Mouse (Mus musculus): ENCODE data around the gene Tex26.

The Tex26 gene

GRCm38 (mm10) chr5:149439531-149440179 is at the start of gene Tex26:
Tex26 (plus strand) TSS chr5:149439660.
- peak; percentile 36 to 63 for DNase-seq

- no peak for DNase-seq
These were observed 47.7 kb upstream of the Tex26 start for GRCm38 (mm10) chr5:149391574-149392375.

GRCm38 (mm10) chr5:149392420-149392988 is 47.0 kb upstream of the Tex26 start:
- no peak for DNase-seq

GRCm38 (mm10) chr5:149401446-149401975 is 37.9 kb upstream of the Tex26 start:
- no peak for DNase-seq

DNA sequence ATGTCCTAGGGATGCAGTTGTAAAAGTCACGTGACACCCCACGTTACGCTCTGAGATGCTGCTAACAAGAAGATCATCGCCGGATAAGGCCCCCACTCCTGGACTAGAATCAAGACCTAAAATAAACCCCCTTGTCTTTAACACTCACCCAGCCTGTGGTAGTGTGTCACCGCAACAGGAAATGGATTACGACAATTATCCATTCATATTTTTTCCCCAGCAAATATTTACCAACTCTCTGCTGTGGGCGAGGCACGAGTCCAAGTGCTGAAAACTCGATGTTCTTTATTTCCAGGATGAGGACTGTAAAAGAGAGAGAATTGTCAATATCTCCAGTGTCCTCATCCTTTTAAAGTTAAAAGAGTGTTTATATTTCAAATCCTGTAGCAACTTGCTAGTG is 37.4 kb upstream of the Tex26 start:
- DNase-seq: no peak

DNA sequence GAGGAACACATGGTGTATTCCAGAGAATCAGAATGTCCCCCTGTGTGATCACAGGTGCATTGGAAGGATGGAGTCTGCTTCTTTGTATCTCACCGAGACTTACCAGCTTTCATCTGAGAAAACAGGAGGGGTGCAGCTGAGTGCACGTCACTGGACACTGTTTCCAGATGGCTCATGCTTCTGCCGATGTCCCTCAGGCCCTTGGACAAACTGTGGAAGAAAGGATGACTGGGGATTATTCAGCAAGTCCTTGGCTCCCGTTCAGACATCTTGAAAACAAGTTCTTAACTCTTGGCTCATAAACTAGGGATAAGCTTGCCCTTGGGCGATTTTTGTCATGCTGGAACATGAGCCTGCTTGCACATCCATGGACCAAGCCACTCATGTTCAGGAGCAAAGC is 36.1 kb upstream of the Tex26 start:
- peak in 1 of 2 experiments; percentile 43 for DNase-seq

GRCm38 (mm10) chr5:149404710-149405109 is 34.8 kb upstream of the Tex26 start:
- no peak for DNase-seq

GRCm38 (mm10) chr5:149406791-149407276 is 32.6 kb upstream of the Tex26 start:
- DNase-seq: no peak

- DNase-seq: no peak
These were observed 30.0 kb upstream of the Tex26 start for GRCm38 (mm10) chr5:149409502-149409901.

GRCm38 (mm10) chr5:149411509-149412193 is 27.8 kb upstream of the Tex26 start, which contains the start of gene Medag:
Medag (plus strand) TSS chr5:149411749.
- peak; percentile 34 to 68 for DNase-seq

- DNase-seq: no peak
These were observed 27.3 kb upstream of the Tex26 start for GRCm38 (mm10) chr5:149412194-149412575.

GRCm38 (mm10) chr5:149412671-149413070 is 26.8 kb upstream of the Tex26 start:
- no peak for DNase-seq

DNA sequence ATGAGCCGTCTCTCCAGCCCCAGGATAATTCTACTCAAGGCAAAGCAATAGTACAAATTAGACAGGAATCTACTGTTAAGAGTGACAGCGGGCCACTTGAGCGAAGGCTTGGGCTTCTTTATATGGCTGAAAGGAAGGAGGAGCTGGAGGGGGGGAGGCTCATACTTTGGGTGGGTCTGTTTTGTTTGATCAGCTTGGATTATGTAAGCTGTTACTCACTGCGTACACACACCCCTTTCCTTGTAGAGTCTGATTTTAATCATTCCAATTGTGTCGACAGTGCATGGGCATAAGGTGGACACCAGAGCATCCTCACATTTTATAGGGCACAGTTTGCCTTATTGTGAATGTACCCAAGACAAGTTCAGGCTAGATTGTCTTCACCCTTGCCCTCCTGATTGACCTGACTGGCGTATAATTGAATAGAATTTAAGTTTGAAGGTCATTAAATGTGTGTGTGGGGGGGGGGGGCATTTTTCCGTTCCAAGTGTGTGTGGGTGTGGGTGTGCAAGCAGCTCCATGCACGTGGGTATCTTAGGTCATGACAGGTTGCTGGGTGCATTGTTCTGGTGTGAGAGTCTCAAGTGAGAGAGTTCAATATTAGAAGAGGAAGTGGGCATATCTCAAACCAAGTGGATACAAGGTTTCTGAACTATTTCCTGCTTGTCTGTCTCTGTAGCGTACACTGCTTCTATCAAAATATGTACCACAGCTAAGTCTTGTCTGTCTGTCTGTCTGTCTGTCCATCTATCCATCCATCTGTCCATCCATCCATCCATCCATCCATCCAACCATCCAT is 24.9 kb upstream of the Tex26 start:
- no peak for DNase-seq

DNA sequence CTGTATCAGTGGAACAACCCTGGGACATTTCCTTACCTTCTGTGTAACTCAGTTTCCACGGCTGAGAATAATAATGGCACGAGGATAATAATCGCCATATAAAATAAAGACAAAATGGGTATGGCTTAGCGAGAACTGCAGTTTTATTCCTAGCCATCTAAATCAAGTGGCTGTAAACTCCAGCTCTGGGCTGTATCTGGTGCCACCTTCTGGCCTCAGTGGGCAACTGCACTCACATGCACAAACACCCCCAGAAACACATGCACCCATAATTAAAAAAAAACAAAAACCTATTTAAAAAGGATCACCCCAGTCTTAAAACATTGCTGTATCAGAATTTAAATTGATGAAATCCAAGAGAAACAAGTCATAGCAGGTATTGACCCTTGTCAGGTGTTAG is 22.1 kb upstream of the Tex26 start:
- no peak for DNase-seq

DNA sequence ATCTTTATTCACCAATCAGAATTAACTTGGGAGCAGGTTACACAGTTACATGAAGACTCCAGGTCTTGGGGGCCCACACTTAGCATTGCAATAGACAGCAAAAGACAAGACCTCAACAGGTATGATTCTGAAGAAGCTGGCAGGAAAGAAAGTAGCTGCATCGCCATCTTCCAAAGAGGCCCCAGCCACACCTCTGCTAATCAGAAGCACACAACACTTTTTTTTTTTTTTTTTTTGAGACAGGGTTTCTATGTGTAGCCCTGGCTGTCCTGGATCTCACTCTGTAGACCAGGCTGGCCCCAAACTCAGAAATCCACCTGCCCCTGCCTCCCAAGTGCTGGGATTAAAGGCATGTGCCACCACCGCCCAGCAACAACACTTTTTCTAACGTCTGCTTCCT is 12.9 kb upstream of the Tex26 start:
- no peak for DNase-seq

- no peak for DNase-seq
These were observed 12.0 kb upstream of the Tex26 start for GRCm38 (mm10) chr5:149427277-149428060.

- DNase-seq: no peak
These were observed 11.1 kb upstream of the Tex26 start for GRCm38 (mm10) chr5:149428347-149428746.

- DNase-seq: peak; percentile 77 to 86
These were observed 10.6 kb upstream of the Tex26 start for GRCm38 (mm10) chr5:149428810-149429255.

- no peak for DNase-seq
These were observed 9.9 kb upstream of the Tex26 start for GRCm38 (mm10) chr5:149429541-149429940.

GRCm38 (mm10) chr5:149430943-149431342 is 8.5 kb upstream of the Tex26 start:
- DNase-seq: no peak

DNA sequence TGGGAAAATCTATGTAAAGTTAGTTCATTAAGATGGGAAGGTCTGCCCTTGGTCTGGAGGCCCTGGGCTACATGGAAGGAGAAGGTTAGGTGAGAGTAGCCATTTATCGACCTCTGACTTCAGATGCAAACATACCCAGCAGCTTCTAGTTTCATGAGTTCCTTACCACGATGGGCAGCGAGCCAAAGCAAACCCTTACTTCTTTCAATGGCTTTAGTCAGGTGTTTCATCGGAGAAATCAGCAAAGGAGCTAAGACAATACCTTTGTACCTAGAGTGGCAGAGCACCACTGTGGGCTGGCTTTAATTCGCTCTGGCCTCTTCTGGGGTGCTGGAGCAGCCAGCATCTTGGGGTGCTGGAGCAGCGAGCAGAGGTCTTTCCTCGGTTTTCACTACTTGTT is 5.8 kb upstream of the Tex26 start:
- DNase-seq: no peak
